Mouse (Mus musculus) hindbrain, embryonic 16.5 days (tissue): ENCODE results near the gene Gm8882. TPM values are rescaled to one million over a fixed set of nuclear protein-coding genes. Genes with fewer than 3 reads are reported as not detected.
"Not testable (repeated sequence)": the region's sequence is repeated elsewhere in the genome, so short reads cannot be mapped to it uniquely, and the experiment has no call there.

Source experiments
- ATAC-seq: fragments of 200-750 bp; cut with Nextera tagmentation; 2 replicates; pipeline ENCODE4 v1.8.0; 2017; ENCODE audit warnings: moderate TSS enrichment, moderate library complexity
- H3K27ac ChIP-seq: fragments of 300-500 bp; sonication (generic); 2 replicates; pipeline ENCODE4 v1.5.1; 2014; ENCODE audit warnings: low read depth, mild to moderate bottlenecking, control low read depth, low read length, moderate library complexity
- H3K27me3 ChIP-seq: fragments of 300-500 bp; sonication (generic); replicated peaks from 2 replicates; pipeline ENCODE4 v1.6.1; 2014; ENCODE audit warnings: low read length; ENCODE audit not compliant: control insufficient read depth, insufficient read depth
- H3K36me3 ChIP-seq: fragments of 300-500 bp; sonication (generic); 2 replicates; pipeline ENCODE4 v1.6.1; 2014; ENCODE audit warnings: mild to moderate bottlenecking, low read length, moderate library complexity, mixed read lengths; ENCODE audit not compliant: control insufficient read depth, insufficient read depth
- H3K4me1 ChIP-seq: fragments of 300-500 bp; sonication (generic); 2 replicates; pipeline ENCODE4 v1.6.1; 2014; ENCODE audit warnings: low read depth, low read length; ENCODE audit not compliant: control insufficient read depth, insufficient read depth
- H3K4me2 ChIP-seq: fragments of 300-500 bp; sonication (generic); 2 replicates; pipeline ENCODE4 v1.6.1; 2014; ENCODE audit warnings: mild to moderate bottlenecking, low read length, control low read depth, moderate library complexity
- H3K4me3 ChIP-seq: fragments of 300-500 bp; sonication (generic); 2 replicates; pipeline ENCODE4 v1.5.1; 2014; ENCODE audit warnings: mild to moderate bottlenecking, low read length, control low read depth, moderate library complexity
- H3K9ac ChIP-seq: fragments of 300-500 bp; sonication (generic); 2 replicates; pipeline ENCODE4 v1.6.1; 2014; ENCODE audit warnings: low read depth, mild to moderate bottlenecking, control low read depth, low read length, moderate library complexity
- H3K9me3 ChIP-seq: fragments of 300-500 bp; sonication (generic); 2 replicates; pipeline ENCODE4 v1.6.1; 2014; ENCODE audit warnings: mild to moderate bottlenecking, low read length, moderate library complexity; ENCODE audit not compliant: control insufficient read depth
- WGBS: fragments of 180-500 bp; shearing (Covaris S2); extraction: QIAGEN DNeasy Blood & Tissue Kit; methylation state at CpG from one replicate; pipeline ENCODE4 v1.1.7; 2014; 5-methylcytosine and 5-hydroxymethylcytosine counted together
- polyA plus RNA-seq: library from polyadenylated mRNA; unstranded; fragments of >200 nt; fragmentation: Nextera tagmentation; extraction: Ambion mirVana; gene quantifications from 2 replicates; pipeline ENCODE4 v1.2.1, GENCODE M21; 2015

The Gm8882 gene
- polyA plus RNA-seq: not detected in 2 replicates

DNA sequence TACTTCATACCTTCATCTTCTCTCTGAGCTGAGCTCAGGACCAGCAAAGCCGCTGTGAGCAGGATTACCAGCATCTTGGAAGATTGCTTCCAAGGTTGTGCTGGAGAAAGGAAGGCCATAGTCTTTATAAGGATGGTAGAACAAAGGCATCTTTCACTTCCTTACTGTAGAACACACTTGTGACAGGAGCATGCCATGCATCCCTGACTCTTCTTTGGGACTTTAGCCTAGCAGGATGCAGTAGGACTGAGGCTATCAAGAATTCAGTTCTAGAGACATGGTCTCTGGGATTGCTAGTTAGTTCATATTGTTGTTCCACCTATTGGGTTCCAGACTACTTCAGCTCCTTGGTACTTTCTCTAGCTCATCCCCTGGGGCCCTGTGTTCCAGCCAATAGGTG lies at the start of gene Gm8882:
TSS of gene Gm8882 (minus strand) at position 101 of the 400 bp plus-strand sequence.
- WGBS: 87% methylated on average over 1 of the region's 1 CpGs
- not testable (repeated sequence) for H3K4me3 ChIP-seq, H3K4me2 ChIP-seq, ATAC-seq, H3K4me1 ChIP-seq, H3K36me3 ChIP-seq, H3K27me3 ChIP-seq, H3K9me3 ChIP-seq, H3K27ac ChIP-seq, H3K9ac ChIP-seq

DNA sequence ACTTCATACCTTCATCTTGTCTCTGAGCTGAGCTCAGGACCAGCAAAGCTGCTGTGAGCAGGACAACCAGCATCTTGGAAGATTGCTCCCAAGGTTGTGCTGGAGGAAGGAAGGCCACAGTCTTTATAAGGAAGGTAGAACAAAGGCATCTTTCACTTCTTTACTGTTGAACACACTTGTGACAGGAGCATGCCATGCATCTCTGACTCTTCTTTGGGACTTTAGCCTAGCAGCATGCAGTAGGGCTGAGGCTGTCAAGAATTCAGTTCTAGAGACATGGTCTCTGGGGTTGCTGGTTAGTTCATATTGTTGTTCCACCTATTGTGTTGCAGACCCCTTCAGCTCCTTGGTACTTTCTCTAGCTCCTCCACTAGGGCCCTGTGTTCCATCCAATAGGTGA lies 49.3 kb downstream of the Gm8882 start, which contains the start of gene Prpmp5:
TSS of gene Prpmp5 (minus strand) at position 101 of the 400 bp plus-strand sequence.
- not testable (repeated sequence) for H3K27me3 ChIP-seq, H3K4me2 ChIP-seq, H3K9me3 ChIP-seq, H3K4me1 ChIP-seq, H3K9ac ChIP-seq, H3K36me3 ChIP-seq, H3K27ac ChIP-seq, ATAC-seq, H3K4me3 ChIP-seq

Other genes starting within 250 kb of the Gm8882 start
- gene Prb1, start 153.6 kb downstream of the Gm8882 start, polyA plus RNA-seq: not detected in 2 replicates
- not detected in 2 replicates for gene Prpmp5, start 49.4 kb downstream of the Gm8882 start, polyA plus RNA-seq
- not detected in 2 replicates for gene Prh1, start 205.7 kb upstream of the Gm8882 start, polyA plus RNA-seq
- not detected in 2 replicates for gene Prp2, start 231.8 kb upstream of the Gm8882 start, polyA plus RNA-seq